10 mouse cellular contexts compared by ENCODE assay signal in the genomic region with DNA sequence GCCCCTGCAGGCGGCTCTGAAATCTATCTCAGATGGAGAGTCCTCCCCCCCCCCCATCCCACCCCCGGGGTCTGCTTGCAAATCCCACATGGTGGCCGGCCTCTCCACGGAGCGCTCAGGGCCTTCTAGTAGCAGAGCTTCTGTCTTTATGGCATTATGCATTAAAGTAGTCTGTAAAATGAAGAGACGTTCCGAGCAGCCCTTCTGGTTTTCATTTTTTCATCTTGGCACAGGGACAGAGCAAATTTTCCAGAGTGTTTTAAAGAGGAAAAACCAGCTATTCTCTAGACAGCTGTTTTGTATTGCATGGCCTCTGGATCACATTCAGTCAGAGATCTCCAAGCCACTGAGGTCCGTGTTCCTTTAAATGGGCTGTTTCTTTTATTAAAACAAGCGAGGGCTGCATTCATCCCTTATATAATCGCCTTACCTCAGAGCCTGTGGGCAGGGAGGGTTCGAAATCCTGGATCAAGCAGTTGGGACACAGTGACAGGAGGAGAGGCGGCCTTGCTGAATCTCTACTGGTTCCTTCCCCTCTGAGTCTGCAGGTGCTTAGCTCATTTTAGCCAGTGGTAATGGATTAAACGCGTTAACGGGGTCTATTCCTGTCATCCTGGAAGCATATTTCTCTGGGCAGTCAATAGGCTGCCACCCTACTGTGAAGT.
DNase-seq lines count a peak whose midpoint lies in the region; ATAC-seq and TF ChIP-seq lines count a peak whose summit lies in the region.
"Had no signal": no experiment of that assay in that cellular context is flagged by ENCODE, and none has a peak within 500 bp of the region (broad histone marks: within the 10 kb centered on the region; RNA-seq: fewer than 3 reads in every experiment).

No protein-coding gene starts in this region.

- H3K4me3 ChIP-seq in hindbrain, embryonic 13.5 days = no peak overlapping the region
- no peak overlapping the region for H3K4me3 ChIP-seq in hindbrain, embryonic 14.5 days (replicated peaks; ENCODE audit: low read length)
- H3K4me3 ChIP-seq in cerebellum, adult 2 months (replicated peaks; ENCODE audit: insufficient read depth, low read depth, low read length) = no peak overlapping the region
- no peak overlapping the region for H3K4me3 ChIP-seq in embryonic facial prominence, embryonic 15.5 days (replicated peaks)
- H3K4me3 ChIP-seq in intestine, embryonic 15.5 days (replicated peaks) = no peak overlapping the region

- TF ChIP-seq POLR2A in cerebellum, adult 2 months (IDR thresholded peaks at IDR 0.05; ENCODE audit: borderline replicate concordance, insufficient read depth, low read length) = no peak

- H3K4me2 ChIP-seq in hindbrain, embryonic 13.5 days = no peak overlapping the region
- H3K4me2 ChIP-seq in hindbrain, embryonic 14.5 days (replicated peaks) = no peak overlapping the region
- H3K4me2 ChIP-seq in embryonic facial prominence, embryonic 15.5 days (replicated peaks) = peak overlapping the region; percentile 25; the same call in 1 of the 2 replicates
- no peak overlapping the region for H3K4me2 ChIP-seq in intestine, embryonic 15.5 days (replicated peaks)

- H3K4me1 ChIP-seq in hindbrain, embryonic 13.5 days (replicated peaks) = peaks cover 11% of the 10 kb centered on the region; the same call in 1 of the 2 replicates
- H3K4me1 ChIP-seq in hindbrain, embryonic 14.5 days (replicated peaks; ENCODE audit: control insufficient read depth, insufficient read depth, low read length) = 0 out of 2 replicates have a peak, but pooled peaks cover 4% of the 10 kb centered on the region
- peaks cover 13% of the 10 kb centered on the region for H3K4me1 ChIP-seq in cerebellum, adult 2 months (ENCODE audit: control insufficient read depth, insufficient read depth, low read length)
- H3K4me1 ChIP-seq in embryonic facial prominence, embryonic 15.5 days = peaks cover 16% of the 10 kb centered on the region
- no peaks in the 10 kb centered on the region for H3K4me1 ChIP-seq in intestine, embryonic 15.5 days (replicated peaks)

- no peaks in the 10 kb centered on the region for H3K9me3 ChIP-seq in hindbrain, embryonic 13.5 days
- H3K9me3 ChIP-seq in hindbrain, embryonic 14.5 days (ENCODE audit: control insufficient read depth, low read length) = no peaks in the 10 kb centered on the region
- no peaks in the 10 kb centered on the region for H3K9me3 ChIP-seq in embryonic facial prominence, embryonic 15.5 days (replicated peaks)
- H3K9me3 ChIP-seq in intestine, embryonic 15.5 days = no peaks in the 10 kb centered on the region

- 0 out of 2 replicates have a peak overlapping the region, but pooled peaks have one; percentile 23 for H3K27ac ChIP-seq in hindbrain, embryonic 13.5 days
- H3K27ac ChIP-seq in hindbrain, embryonic 14.5 days = no peak overlapping the region
- H3K27ac ChIP-seq in cerebellum, adult 2 months (ENCODE audit: insufficient read depth, low read length) = peak overlapping the region; percentile 8; the same call in 1 of the 2 replicates
- peak overlapping the region; percentile 63; the same call in 1 of the 2 replicates for H3K27ac ChIP-seq in embryonic facial prominence, embryonic 15.5 days (replicated peaks)
- H3K27ac ChIP-seq in intestine, embryonic 15.5 days = no peak overlapping the region

- no peak for ATAC-seq in hindbrain, embryonic 13.5 days (ENCODE audit: low FRiP score)
- ATAC-seq in hindbrain, embryonic 14.5 days (ENCODE audit: low FRiP score) = no peak
- no peak; the same call in 1 of the 2 replicates for ATAC-seq in embryonic facial prominence, embryonic 15.5 days (ENCODE audit: insufficient number of reproducible peaks, low FRiP score, low TSS enrichment, low read depth)
- ATAC-seq in intestine, embryonic 15.5 days = no peak
- ATAC-seq: hindbrain, embryonic 16.5 days; liver, postnatal 0 days had no signal

- H3K36me3 ChIP-seq in hindbrain, embryonic 13.5 days = no peaks in the 10 kb centered on the region
- H3K36me3 ChIP-seq in hindbrain, embryonic 14.5 days (replicated peaks; ENCODE audit: control insufficient read depth, insufficient read depth) = no peaks in the 10 kb centered on the region
- no peaks in the 10 kb centered on the region for H3K36me3 ChIP-seq in embryonic facial prominence, embryonic 15.5 days
- H3K36me3 ChIP-seq in intestine, embryonic 15.5 days = no peaks in the 10 kb centered on the region

- no peaks in the 10 kb centered on the region for H3K27me3 ChIP-seq in hindbrain, embryonic 13.5 days
- H3K27me3 ChIP-seq in hindbrain, embryonic 14.5 days (ENCODE audit: control insufficient read depth, insufficient read depth, low read length) = no peaks in the 10 kb centered on the region
- no peaks in the 10 kb centered on the region for H3K27me3 ChIP-seq in cerebellum, adult 2 months (ENCODE audit: control insufficient read depth, insufficient read depth, low read length)
- no peaks in the 10 kb centered on the region for H3K27me3 ChIP-seq in embryonic facial prominence, embryonic 15.5 days
- H3K27me3 ChIP-seq in intestine, embryonic 15.5 days (replicated peaks) = no peaks in the 10 kb centered on the region

- DNase-seq in hindbrain, embryonic 14.5 days (ENCODE audit: low spot score) = no peak
- DNase-seq in cerebellum, adult 2 months = peak; percentile 45 to 69
- DNase-seq in retina, embryonic 14.5 days (ENCODE audit: low spot score) = peak; percentile 13
- DNase-seq in adrenal gland, adult 18-20 months (ENCODE audit: low spot score in 2 of 2) = no peak
- DNase-seq: layer of hippocampus, postnatal 36 days; liver, postnatal 0 days had no signal

- no peak overlapping the region for H3K9ac ChIP-seq in hindbrain, embryonic 13.5 days
- no peak overlapping the region for H3K9ac ChIP-seq in hindbrain, embryonic 14.5 days
- no peak overlapping the region for H3K9ac ChIP-seq in embryonic facial prominence, embryonic 15.5 days
- H3K9ac ChIP-seq in intestine, embryonic 15.5 days = no peak overlapping the region
- H3K9ac ChIP-seq: liver, postnatal 0 days had no signal

- TF ChIP-seq CTCF in cerebellum, adult 2 months (IDR thresholded peaks at IDR 0.05; ENCODE audit: borderline replicate concordance, insufficient read depth, low read depth, low read length) = no peak

- WGBS in hindbrain, embryonic 13.5 days = 66% methylated on average over 15 of the region's 15 CpGs
- 64% methylated on average over 15 of the region's 15 CpGs for WGBS in hindbrain, embryonic 14.5 days
- WGBS in cerebellum, adult 2 months = 30% methylated on average over 15 of the region's 15 CpGs
- WGBS in embryonic facial prominence, embryonic 15.5 days = 22% methylated on average over 15 of the region's 15 CpGs
- 61% methylated on average over 15 of the region's 15 CpGs for WGBS in intestine, embryonic 15.5 days

Comparison
In these comparisons a context has a peak if more than half of its experiments do, and no peak if none do; other contexts are left out.
1. H3K27ac ChIP-seq: peak in hindbrain, embryonic 13.5 days (single experiment), cerebellum, adult 2 months (single experiment) and embryonic facial prominence, embryonic 15.5 days (single experiment); none in hindbrain, embryonic 14.5 days (single experiment) and intestine, embryonic 15.5 days (single experiment).
2. DNase-seq: peak in cerebellum, adult 2 months (2 of 2) and retina, embryonic 14.5 days (single experiment); none in hindbrain, embryonic 14.5 days (single experiment) and adrenal gland, adult 18-20 months (0 of 2).